26 mouse cellular contexts compared by ENCODE assay signal in genomic region chr3:95046462-95047057, GRCm38 (mm10). TPM values are rescaled to one million over a fixed set of nuclear protein-coding genes. Genes with fewer than 3 reads are reported as not detected.
A peak's percentile ranks its signal among the peaks of the same experiment; 100 is the strongest.
DNase-seq lines count a peak whose midpoint lies in the region; ATAC-seq lines count a peak whose summit lies in the region.
"Had no signal": no experiment of that assay in that cellular context is flagged by ENCODE, and none has a peak within 500 bp of the region (broad histone marks: within the 10 kb centered on the region; RNA-seq: fewer than 3 reads in every experiment).

No protein-coding gene starts in this region.

- H3K4me3 ChIP-seq in liver, embryonic 16.5 days (ENCODE audit: low read depth, low read length): peak overlapping the region; percentile 35
- no peak overlapping the region for H3K4me3 ChIP-seq in kidney, embryonic 15.5 days (replicated peaks)
- H3K4me3 ChIP-seq: embryonic facial prominence, embryonic 15.5 days; forebrain, embryonic 12.5 days; gastrocnemius, adult 2 months; heart, embryonic 12.5 days; hindbrain, embryonic 13.5 days; left cerebral cortex, adult 2 months; midbrain, embryonic 15.5 days; myocyte had no signal

- H3K36me3 ChIP-seq in liver, embryonic 16.5 days (ENCODE audit: control insufficient read depth, insufficient read depth): no peaks in the 10 kb centered on the region
- H3K36me3 ChIP-seq in kidney, embryonic 15.5 days: no peaks in the 10 kb centered on the region
- H3K36me3 ChIP-seq: embryonic facial prominence, embryonic 15.5 days; forebrain, embryonic 12.5 days; heart, embryonic 12.5 days; hindbrain, embryonic 13.5 days; midbrain, embryonic 15.5 days had no signal

- ATAC-seq in liver, embryonic 16.5 days (ENCODE audit: low read depth): no peak
- no peak for ATAC-seq in kidney, embryonic 15.5 days (replicated peaks; ENCODE audit: low FRiP score)
- ATAC-seq: midbrain, embryonic 15.5 days had no signal

- whole genome bisulfite sequencing in liver, embryonic 16.5 days (ENCODE audit: insufficient replicate concordance): 24% methylated on average over 11 of the region's 11 CpGs
- 87% methylated on average over 11 of the region's 11 CpGs for WGBS in kidney, embryonic 15.5 days

- peak overlapping the region; percentile 35; the same call in 1 of the 2 replicates for H3K9ac ChIP-seq in liver, embryonic 16.5 days (ENCODE audit: low read depth, low read length)
- no peak overlapping the region for H3K9ac ChIP-seq in kidney, embryonic 15.5 days
- H3K9ac ChIP-seq: embryonic facial prominence, embryonic 15.5 days; forebrain, embryonic 12.5 days; heart, embryonic 12.5 days; hindbrain, embryonic 13.5 days; midbrain, embryonic 15.5 days had no signal

- H3K4me1 ChIP-seq in liver, embryonic 16.5 days (ENCODE audit: control insufficient read depth, low read depth, low read length): peaks cover 27% of the 10 kb centered on the region
- peaks cover 6% of the 10 kb centered on the region for H3K4me1 ChIP-seq in kidney, embryonic 15.5 days

- no peaks in the 10 kb centered on the region for H3K9me3 ChIP-seq in liver, embryonic 16.5 days (replicated peaks; ENCODE audit: control insufficient read depth, low read length)
- H3K9me3 ChIP-seq in kidney, embryonic 15.5 days (replicated peaks): no peaks in the 10 kb centered on the region
- H3K9me3 ChIP-seq: embryonic facial prominence, embryonic 15.5 days; forebrain, embryonic 12.5 days; heart, embryonic 12.5 days; hindbrain, embryonic 13.5 days; midbrain, embryonic 15.5 days had no signal

- DNase-seq in ovary, adult 18-20 months (ENCODE audit: low spot score): peak; percentile 76
- DNase-seq in ovary, postnatal 10 days (ENCODE audit: low spot score): no peak
- DNase-seq in c-Kit-positive CD71-positive TER-119-positive erythroid progenitor cells, embryonic 14.5 days (ENCODE audit: low spot score): peak; percentile 66
- no peak for DNase-seq in adipocyte (ENCODE audit: low spot score)
- no peak for DNase-seq in kidney, adult 18-20 months
- DNase-seq: B cell, adult 2 months; cerebellum, adult 11-12 months; cerebellum, postnatal 25 days; gastrocnemius, adult 2 months; heart, adult 11 months; heart, postnatal 14 days; kidney, adult 9 months; kidney, postnatal 36 days; layer of hippocampus, adult 9-11 months; left cerebral cortex, postnatal 4 days; lung, postnatal 10 days; thymus, postnatal 36 days had no signal

- H3K27ac ChIP-seq in liver, embryonic 16.5 days (ENCODE audit: low read length): peak overlapping the region; percentile 80
- no peak overlapping the region for H3K27ac ChIP-seq in kidney, embryonic 15.5 days
- H3K27ac ChIP-seq: embryonic facial prominence, embryonic 15.5 days; forebrain, embryonic 12.5 days; gastrocnemius, adult 2 months; hindbrain, embryonic 13.5 days; left cerebral cortex, adult 2 months; midbrain, embryonic 15.5 days had no signal

- H3K27me3 ChIP-seq in liver, embryonic 16.5 days (ENCODE audit: control insufficient read depth, insufficient read depth, low read depth, low read length): no peaks in the 10 kb centered on the region
- no peaks in the 10 kb centered on the region for H3K27me3 ChIP-seq in kidney, embryonic 15.5 days
- H3K27me3 ChIP-seq: embryonic facial prominence, embryonic 15.5 days; forebrain, embryonic 12.5 days; heart, embryonic 12.5 days; midbrain, embryonic 15.5 days had no signal

- peak overlapping the region; percentile 54 for H3K4me2 ChIP-seq in liver, embryonic 16.5 days (ENCODE audit: low read depth, low read length)
- H3K4me2 ChIP-seq in kidney, embryonic 15.5 days: no peak overlapping the region
- H3K4me2 ChIP-seq: embryonic facial prominence, embryonic 15.5 days; forebrain, embryonic 12.5 days; heart, embryonic 12.5 days; hindbrain, embryonic 13.5 days; midbrain, embryonic 15.5 days had no signal

RNA-seq across cellular contexts. Expression of gene Psmd4, which starts 4.1 kb away (rescaled TPM):
- polyA plus RNA-seq in liver, embryonic 16.5 days (2015; fragmentation: Nextera tagmentation; extraction: Ambion mirVana): 146 and 154 TPM in 2 replicates
- polyA plus RNA-seq in kidney, embryonic 15.5 days (2015; fragmentation: Nextera tagmentation; extraction: Ambion mirVana): 248 and 271 TPM in 2 replicates

RNA-seq across cellular contexts. Expression of gene Zfp687, which starts 31.3 kb away (rescaled TPM):
- polyA plus RNA-seq in liver, embryonic 16.5 days (2015; fragmentation: Nextera tagmentation; extraction: Ambion mirVana): 6.2 and 6.8 TPM in 2 replicates
- 28.6 and 32.4 TPM in 2 replicates for polyA plus RNA-seq in kidney, embryonic 15.5 days (2015; fragmentation: Nextera tagmentation; extraction: Ambion mirVana)

Comparison
In these comparisons a context has a peak if more than half of its experiments do, and no peak if none do; other contexts are left out.
1. DNase-seq: peak in ovary, adult 18-20 months (single experiment) and c-Kit-positive CD71-positive TER-119-positive erythroid progenitor cells, embryonic 14.5 days (single experiment); none in ovary, postnatal 10 days (single experiment), adipocyte (single experiment) and kidney, adult 18-20 months (single experiment).